Mouse (Mus musculus) fat pad, adult 2 months (tissue): ENCODE measurements around the gene Vmn1r95.
"Not testable (repeated sequence)": the region's sequence is repeated elsewhere in the genome, so short reads cannot be mapped to it uniquely, and the experiment has no call there.

Source experiments
- DNase-seq: peaks from one replicate; pipeline ENCODE4 v3.0.0-alpha.2; 2011; ENCODE audit warnings: low read depth, low spot score; ENCODE audit errors: extremely low read depth

The Vmn1r95 gene

GRCm38 (mm10) chr7:20193410-20193809 lies at the start of gene Vmn1r95:
Gene Vmn1r95 (plus strand): TSS chr7:20193710.
- DNase-seq = not testable (repeated sequence)

GRCm38 (mm10) chr7:20168277-20168676 lies 25.2 kb upstream of the Vmn1r95 start, which contains the start of gene Vmn1r94:
Gene Vmn1r94 (minus strand): TSS chr7:20168377.
- not testable (repeated sequence) for DNase-seq

- DNase-seq = not testable (repeated sequence)
These were observed 12.0 kb downstream of the Vmn1r95 start, which contains the start of gene Gm6164 for GRCm38 (mm10) chr7:20205507-20205906. Gene Gm6164 (minus strand): TSS chr7:20205607.

GRCm38 (mm10) chr7:20233728-20234127 lies 40.2 kb downstream of the Vmn1r95 start, which contains the start of gene Gm4498:
Gene Gm4498 (minus strand): TSS chr7:20233828.
- not testable (repeated sequence) for DNase-seq
